Mouse (Mus musculus) layer of hippocampus, postnatal 36 days (tissue): Measurements from ENCODE around the gene Zfp991. TPM values are rescaled to one million over a fixed set of nuclear protein-coding genes. Genes with fewer than 3 reads are reported as not detected.
"Not testable (repeated sequence)": the region's sequence is repeated elsewhere in the genome, so short reads cannot be mapped to it uniquely, and the experiment has no call there.

Experiments
- DNase-seq, 2 experiments: peaks; one replicate each; pipeline ENCODE4 v3.0.0; 2022
- total RNA-seq, 2 experiments: library from RNA; stranded (reverse); gene quantifications; 2 replicates each; pipeline ENCODE4 v1.2.3; 2021

Zfp991 gene
- total RNA-seq, 2 experiments from 2014 or later, result 7.2 to 8.5 TPM

- DNase-seq, result not testable (repeated sequence)
Measured at GRCm38 (mm10) chr4:147186824-147187223, 55.0 kb downstream of the Zfp991 start.

- not testable (repeated sequence) for DNase-seq
Measured at GRCm38 (mm10) chr4:147187283-147187965, 55.6 kb downstream of the Zfp991 start.

GRCm38 (mm10) chr4:147195186-147195585, 63.3 kb downstream of the Zfp991 start:
- DNase-seq, result not testable (repeated sequence)

- DNase-seq, result not testable (repeated sequence)
Measured at GRCm38 (mm10) chr4:147197210-147197609, 65.4 kb downstream of the Zfp991 start.

GRCm38 (mm10) chr4:147199055-147199750, 67.4 kb downstream of the Zfp991 start:
- not testable (repeated sequence) for DNase-seq

GRCm38 (mm10) chr4:147201920-147202660, 70.3 kb downstream of the Zfp991 start:
- not testable (repeated sequence) for DNase-seq

GRCm38 (mm10) chr4:147212182-147212928, 80.5 kb downstream of the Zfp991 start:
- not testable (repeated sequence) for DNase-seq

GRCm38 (mm10) chr4:147214233-147214632, 82.4 kb downstream of the Zfp991 start:
- not testable (repeated sequence) for DNase-seq

- DNase-seq, result not testable (repeated sequence)
Measured at GRCm38 (mm10) chr4:147217676-147218075, 85.8 kb downstream of the Zfp991 start.

GRCm38 (mm10) chr4:147219319-147220070, 87.7 kb downstream of the Zfp991 start:
- DNase-seq, result peak in 1 of 2 experiments; percentile 13

GRCm38 (mm10) chr4:147220226-147220625, 88.4 kb downstream of the Zfp991 start:
- DNase-seq, result not testable (repeated sequence)

- peak in 1 of 2 experiments; percentile 12 for DNase-seq
Measured at GRCm38 (mm10) chr4:147222021-147222420, 90.2 kb downstream of the Zfp991 start.

GRCm38 (mm10) chr4:147223778-147224435, 92.1 kb downstream of the Zfp991 start:
- not testable (repeated sequence) for DNase-seq

- not testable (repeated sequence) for DNase-seq
Measured at GRCm38 (mm10) chr4:147225616-147226015, 93.8 kb downstream of the Zfp991 start.

GRCm38 (mm10) chr4:147230026-147230425, 98.2 kb downstream of the Zfp991 start:
- not testable (repeated sequence) for DNase-seq

Other genes starting within 250 kb of the Zfp991 start
- not detected for gene Gm21411, start 222.4 kb upstream of the Zfp991 start, total RNA-seq
- not detected for gene Zfp989, start 160.1 kb upstream of the Zfp991 start, total RNA-seq
- under 1 TPM; 0.15 to 0.37 TPM for gene Rex2, start 110.2 kb upstream of the Zfp991 start, total RNA-seq
- under 1 TPM; 0.20 TPM for gene Zfp988, start 173.6 kb downstream of the Zfp991 start, total RNA-seq
- gene Zfp978, start 229.3 kb downstream of the Zfp991 start, total RNA-seq, result not detected